Mouse (Mus musculus): ENCODE results near the gene Sco2. TPM values are rescaled to one million over a fixed set of nuclear protein-coding genes. Genes with fewer than 3 reads are reported as not detected.

Sco2 gene
- polyA plus RNA-seq, 1 experiment from 2014 or later: 7.4 TPM

DNA sequence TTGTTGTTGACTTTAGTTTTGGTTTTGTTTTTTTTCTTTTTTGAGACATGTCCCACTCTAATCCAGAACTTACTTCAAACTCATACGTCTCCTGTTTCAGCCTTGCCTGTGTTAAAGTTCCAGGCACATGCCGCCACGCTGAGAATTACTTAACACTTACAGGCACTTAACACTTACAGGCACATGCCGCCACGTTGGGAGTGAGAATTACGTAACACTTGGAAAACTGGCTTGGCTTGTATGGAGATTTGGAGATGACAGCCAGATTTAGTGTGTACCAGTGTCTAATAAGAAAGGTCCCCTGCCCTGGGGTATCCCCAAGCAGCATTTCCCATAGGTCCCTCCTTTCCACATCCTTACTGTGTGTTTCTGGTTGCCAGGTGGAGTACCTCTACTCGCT is 10.6 kb downstream of the Sco2 start:
- Histone ChIP-seq H3K4me2 (no peak overlapping the region), H3K4me3 (ENCODE audit: low read depth, low read length) (no peak overlapping the region), H3K36me3 (ENCODE audit: control insufficient read depth, insufficient read depth, low read length) (peaks cover 48% of the 10 kb centered on the region), H3K27me3 (ENCODE audit: control insufficient read depth, insufficient read depth, low read length) (no peaks in the 10 kb centered on the region), H3K4me1 (ENCODE audit: control insufficient read depth, insufficient read depth, low read length) (peaks cover 5% of the 10 kb centered on the region), H3K9me3 (replicated peaks; ENCODE audit: control insufficient read depth, low read length) (no peaks in the 10 kb centered on the region), H3K9ac (ENCODE audit: low read depth, low read length) (no peak overlapping the region), H3K27ac (ENCODE audit: low read depth, low read length) (no peak overlapping the region)
- no peak for ATAC-seq (replicated peaks; ENCODE audit: insufficient number of reproducible peaks, low FRiP score, low TSS enrichment)
- 94% methylated on average over 7 of the region's 7 CpGs for WGBS (ENCODE audit: insufficient replicate concordance)

DNA sequence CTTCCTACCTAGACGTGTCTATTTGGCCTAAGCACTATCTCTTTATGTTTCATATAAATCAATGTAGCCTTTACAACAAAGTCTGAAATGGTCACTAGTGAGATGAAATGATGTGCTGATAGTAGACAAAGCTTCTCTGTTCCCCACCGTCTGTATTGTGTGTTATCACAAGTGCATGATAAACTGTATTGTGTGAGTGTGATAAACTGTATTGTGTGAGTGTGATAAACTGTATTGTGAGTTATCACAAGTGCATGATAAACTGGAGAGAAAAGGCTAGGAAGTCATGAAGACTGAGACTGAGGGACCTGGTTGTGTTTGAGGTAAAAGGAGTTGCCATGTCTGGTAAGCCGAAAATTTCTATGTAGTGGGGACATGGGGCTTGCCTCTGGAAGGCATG is 14.9 kb downstream of the Sco2 start:
- H3K9ac ChIP-seq (ENCODE audit: low read depth, low read length): no peak overlapping the region
- no peak overlapping the region for H3K4me2 ChIP-seq
- no peak overlapping the region for H3K27ac ChIP-seq (ENCODE audit: low read depth, low read length)
- peaks cover 20% of the 10 kb centered on the region for H3K36me3 ChIP-seq (ENCODE audit: control insufficient read depth, insufficient read depth, low read length)
- ATAC-seq (replicated peaks; ENCODE audit: insufficient number of reproducible peaks, low FRiP score, low TSS enrichment): no peak
- 58% methylated on average over 3 of the region's 3 CpGs for WGBS (ENCODE audit: insufficient replicate concordance)
- H3K27me3 ChIP-seq (ENCODE audit: control insufficient read depth, insufficient read depth, low read length): no peaks in the 10 kb centered on the region
- no peak overlapping the region for H3K4me3 ChIP-seq (ENCODE audit: low read depth, low read length)
- H3K4me1 ChIP-seq (ENCODE audit: control insufficient read depth, insufficient read depth, low read length): peaks cover 19% of the 10 kb centered on the region
- H3K9me3 ChIP-seq (replicated peaks; ENCODE audit: control insufficient read depth, low read length): no peaks in the 10 kb centered on the region

DNA sequence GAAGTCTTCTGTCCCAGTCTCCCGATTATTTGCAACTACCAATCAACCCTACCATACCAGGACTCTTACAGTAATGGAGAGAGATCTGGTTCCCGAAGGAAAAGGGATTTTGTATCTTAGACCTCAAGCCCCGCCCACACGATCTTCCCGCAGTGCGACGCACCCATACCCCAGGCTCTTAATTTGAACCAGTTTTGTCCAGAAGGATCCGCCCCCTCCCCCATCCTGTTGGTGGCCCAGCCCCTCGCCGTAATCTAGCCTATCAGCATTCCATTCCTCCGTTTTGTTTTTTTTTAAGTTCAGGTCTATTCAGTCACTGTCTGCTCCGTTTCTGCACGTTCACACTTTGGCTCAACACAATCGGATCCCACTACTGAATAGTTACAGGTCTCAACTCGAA is 17.3 kb downstream of the Sco2 start:
- Histone ChIP-seq H3K9me3 (replicated peaks; ENCODE audit: control insufficient read depth, low read length) (no peaks in the 10 kb centered on the region), H3K4me3 (ENCODE audit: low read depth, low read length) (peak overlapping the region; percentile 85), H3K36me3 (ENCODE audit: control insufficient read depth, insufficient read depth, low read length) (peaks cover 26% of the 10 kb centered on the region), H3K4me2 (peak overlapping the region; percentile 88), H3K4me1 (ENCODE audit: control insufficient read depth, insufficient read depth, low read length) (peaks cover 19% of the 10 kb centered on the region), H3K27ac (ENCODE audit: low read depth, low read length) (peak overlapping the region; percentile 90), H3K9ac (ENCODE audit: low read depth, low read length) (peak overlapping the region; percentile 92), H3K27me3 (ENCODE audit: control insufficient read depth, insufficient read depth, low read length) (no peaks in the 10 kb centered on the region)
- under 1% methylated on average over 15 of the region's 15 CpGs for WGBS (ENCODE audit: insufficient replicate concordance)
- peak; percentile 71 for ATAC-seq (replicated peaks; ENCODE audit: insufficient number of reproducible peaks, low FRiP score, low TSS enrichment)

DNA sequence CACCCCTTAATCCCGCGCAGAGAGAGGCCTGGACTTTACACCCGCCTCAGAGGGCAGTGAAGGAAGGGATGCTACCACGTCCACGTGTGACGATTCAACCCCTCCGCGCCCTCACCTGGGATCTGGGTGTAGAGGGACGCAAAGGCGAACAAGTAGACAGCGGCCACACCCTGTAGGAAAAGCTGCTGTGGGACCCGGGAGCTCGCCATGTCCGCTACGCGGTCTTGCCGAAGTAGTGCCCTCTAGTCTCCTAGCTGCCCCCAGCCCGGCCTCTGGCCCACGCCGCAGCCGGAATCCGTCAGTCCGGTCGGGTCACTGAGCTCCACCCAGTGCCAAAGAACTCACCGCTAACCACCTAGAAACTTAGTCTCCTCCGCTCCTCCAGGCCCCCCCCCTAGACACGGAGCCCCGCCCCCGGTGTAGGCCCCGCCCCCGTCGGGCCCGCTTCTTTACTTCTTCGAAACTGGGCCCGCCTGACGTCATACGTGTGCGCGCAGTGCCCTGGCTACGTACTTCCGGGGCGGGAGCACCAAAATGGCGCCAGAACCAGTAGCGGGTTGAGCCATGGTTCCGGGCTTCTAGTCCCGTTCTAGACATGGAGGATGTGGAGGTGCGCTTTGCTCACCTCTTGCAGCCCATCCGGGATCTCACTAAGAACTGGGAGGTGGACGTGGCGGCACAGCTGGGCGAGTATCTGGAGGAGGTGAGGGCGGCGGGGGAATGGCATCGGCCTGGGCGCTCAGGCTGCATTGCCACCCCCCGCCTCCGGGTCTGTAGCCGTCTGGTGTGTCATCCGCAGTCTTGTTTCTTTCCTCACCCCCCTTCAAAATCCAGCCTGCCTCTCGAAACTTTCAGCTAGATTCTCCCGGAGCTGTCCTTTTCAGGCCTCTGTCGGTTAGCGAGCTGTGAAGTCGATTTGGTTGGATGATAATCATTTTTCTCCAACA is 18.1 kb downstream of the Sco2 start, which contains the start of the genes Lmf2 and Ncaph2:
Gene Lmf2, minus strand, starts transcription at position 419 of the 947 bp plus-strand sequence.
Gene Ncaph2, plus strand, starts transcription at position 479 of the 947 bp plus-strand sequence.
- WGBS (ENCODE audit: insufficient replicate concordance): under 1% methylated on average over 58 of the region's 64 CpGs
- H3K4me1 ChIP-seq (ENCODE audit: control insufficient read depth, insufficient read depth, low read length): peaks cover 19% of the 10 kb centered on the region
- H3K4me3 ChIP-seq (ENCODE audit: low read depth, low read length): peak within 1 kb of the TSS; percentile 85
- peak within 1 kb of the TSS; percentile 92 for H3K9ac ChIP-seq (ENCODE audit: low read depth, low read length)
- H3K4me2 ChIP-seq: peak within 1 kb of the TSS; percentile 88
- no peaks in the 10 kb centered on the region for H3K9me3 ChIP-seq (replicated peaks; ENCODE audit: control insufficient read depth, low read length)
- H3K27me3 ChIP-seq (ENCODE audit: control insufficient read depth, insufficient read depth, low read length): no peaks in the 10 kb centered on the region
- H3K36me3 ChIP-seq (ENCODE audit: control insufficient read depth, insufficient read depth, low read length): peaks cover 24% of the 10 kb centered on the region
- H3K27ac ChIP-seq (ENCODE audit: low read depth, low read length): peak within 1 kb of the TSS; percentile 90
- ATAC-seq (replicated peaks; ENCODE audit: insufficient number of reproducible peaks, low FRiP score, low TSS enrichment): peak; percentile 89

DNA sequence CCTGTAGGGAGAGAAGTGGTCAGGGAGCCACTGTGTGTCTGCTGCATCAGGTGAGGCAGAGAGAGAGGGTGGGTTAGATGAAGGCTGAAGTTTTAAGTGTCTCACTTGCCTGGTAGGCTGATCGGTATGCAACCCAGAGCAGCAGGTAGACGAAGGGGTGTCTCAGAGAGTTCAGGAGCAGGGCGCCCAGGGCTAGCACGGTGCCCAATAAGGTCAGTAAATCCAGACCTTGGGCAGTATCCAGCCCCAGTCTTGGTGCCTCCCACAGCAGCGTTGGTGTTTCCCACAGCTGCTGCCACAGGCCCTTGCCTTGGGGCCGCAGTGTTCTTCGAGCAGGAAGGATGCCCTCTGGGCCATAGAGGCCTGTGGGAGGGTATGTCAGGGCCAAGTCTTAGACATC is 19.2 kb downstream of the Sco2 start:
- no peak overlapping the region for H3K27ac ChIP-seq (ENCODE audit: low read depth, low read length)
- peak overlapping the region; percentile 85 for H3K4me3 ChIP-seq (ENCODE audit: low read depth, low read length)
- peak overlapping the region; percentile 92 for H3K9ac ChIP-seq (ENCODE audit: low read depth, low read length)
- H3K9me3 ChIP-seq (replicated peaks; ENCODE audit: control insufficient read depth, low read length): no peaks in the 10 kb centered on the region
- no peak for ATAC-seq (replicated peaks; ENCODE audit: insufficient number of reproducible peaks, low FRiP score, low TSS enrichment)
- H3K4me1 ChIP-seq (ENCODE audit: control insufficient read depth, insufficient read depth, low read length): peaks cover 19% of the 10 kb centered on the region
- H3K4me2 ChIP-seq: peak overlapping the region; percentile 88
- peaks cover 21% of the 10 kb centered on the region for H3K36me3 ChIP-seq (ENCODE audit: control insufficient read depth, insufficient read depth, low read length)
- WGBS (ENCODE audit: insufficient replicate concordance): 86% methylated on average over 7 of the region's 7 CpGs
- no peaks in the 10 kb centered on the region for H3K27me3 ChIP-seq (ENCODE audit: control insufficient read depth, insufficient read depth, low read length)

DNA sequence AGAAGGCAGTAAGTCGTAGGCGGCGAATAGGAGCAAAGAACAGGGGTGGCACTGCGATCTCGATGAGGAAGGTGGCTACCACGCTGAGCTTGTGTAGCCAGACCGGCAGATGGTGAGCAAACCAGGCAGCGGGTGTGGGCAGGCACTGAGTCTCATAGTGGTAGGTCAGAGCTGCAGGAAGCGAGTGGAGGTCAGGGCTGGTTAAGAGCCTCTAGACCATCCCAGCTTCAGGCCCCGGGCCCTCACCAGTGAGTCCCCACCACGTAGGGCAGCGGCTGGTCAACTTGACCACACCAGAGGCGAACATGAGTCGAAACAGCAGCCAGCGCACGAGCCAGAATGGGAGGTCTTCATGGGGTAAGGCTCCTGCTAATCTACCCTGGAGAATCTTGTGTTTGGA is 19.8 kb downstream of the Sco2 start:
- peak overlapping the region; percentile 88; the same call in 1 of the 2 replicates for H3K4me2 ChIP-seq
- 92% methylated on average over 16 of the region's 16 CpGs for WGBS (ENCODE audit: insufficient replicate concordance)
- no peaks in the 10 kb centered on the region for H3K27me3 ChIP-seq (ENCODE audit: control insufficient read depth, insufficient read depth, low read length)
- H3K4me3 ChIP-seq (ENCODE audit: low read depth, low read length): no peak overlapping the region
- no peak for ATAC-seq (replicated peaks; ENCODE audit: insufficient number of reproducible peaks, low FRiP score, low TSS enrichment)
- H3K36me3 ChIP-seq (ENCODE audit: control insufficient read depth, insufficient read depth, low read length): peaks cover 21% of the 10 kb centered on the region
- peak overlapping the region; percentile 92; the same call in 1 of the 2 replicates for H3K9ac ChIP-seq (ENCODE audit: low read depth, low read length)
- H3K4me1 ChIP-seq (ENCODE audit: control insufficient read depth, insufficient read depth, low read length): peaks cover 18% of the 10 kb centered on the region
- no peaks in the 10 kb centered on the region for H3K9me3 ChIP-seq (replicated peaks; ENCODE audit: control insufficient read depth, low read length)
- no peak overlapping the region for H3K27ac ChIP-seq (ENCODE audit: low read depth, low read length)

DNA sequence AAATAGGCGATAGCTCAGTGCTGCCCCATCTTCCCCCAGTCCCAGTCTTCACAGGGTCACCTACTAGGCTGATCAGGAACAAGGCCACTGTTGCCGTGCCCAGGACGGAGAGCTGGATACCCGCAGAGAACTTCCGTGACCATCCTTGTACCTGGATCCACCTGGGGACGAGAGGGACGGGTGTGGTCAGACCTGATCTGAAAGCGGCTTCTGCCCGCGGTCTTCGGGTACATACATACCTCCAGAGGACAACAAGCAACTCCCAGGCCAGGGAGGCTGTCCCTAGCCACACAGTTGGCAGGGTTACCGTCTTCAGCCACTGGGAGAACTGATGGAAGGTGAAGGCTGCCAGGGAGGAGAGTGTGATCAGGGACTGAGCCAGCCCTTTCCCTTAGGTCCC is 20.9 kb downstream of the Sco2 start:
- Histone ChIP-seq H3K9ac (ENCODE audit: low read depth, low read length) (no peak overlapping the region), H3K4me3 (ENCODE audit: low read depth, low read length) (no peak overlapping the region), H3K27me3 (ENCODE audit: control insufficient read depth, insufficient read depth, low read length) (no peaks in the 10 kb centered on the region), H3K9me3 (replicated peaks; ENCODE audit: control insufficient read depth, low read length) (no peaks in the 10 kb centered on the region), H3K4me1 (ENCODE audit: control insufficient read depth, insufficient read depth, low read length) (peaks cover 14% of the 10 kb centered on the region), H3K4me2 (no peak overlapping the region), H3K27ac (ENCODE audit: low read depth, low read length) (no peak overlapping the region), H3K36me3 (ENCODE audit: control insufficient read depth, insufficient read depth, low read length) (peaks cover 21% of the 10 kb centered on the region)
- no peak for ATAC-seq (replicated peaks; ENCODE audit: insufficient number of reproducible peaks, low FRiP score, low TSS enrichment)
- 93% methylated on average over 12 of the region's 12 CpGs for WGBS (ENCODE audit: insufficient replicate concordance)

DNA sequence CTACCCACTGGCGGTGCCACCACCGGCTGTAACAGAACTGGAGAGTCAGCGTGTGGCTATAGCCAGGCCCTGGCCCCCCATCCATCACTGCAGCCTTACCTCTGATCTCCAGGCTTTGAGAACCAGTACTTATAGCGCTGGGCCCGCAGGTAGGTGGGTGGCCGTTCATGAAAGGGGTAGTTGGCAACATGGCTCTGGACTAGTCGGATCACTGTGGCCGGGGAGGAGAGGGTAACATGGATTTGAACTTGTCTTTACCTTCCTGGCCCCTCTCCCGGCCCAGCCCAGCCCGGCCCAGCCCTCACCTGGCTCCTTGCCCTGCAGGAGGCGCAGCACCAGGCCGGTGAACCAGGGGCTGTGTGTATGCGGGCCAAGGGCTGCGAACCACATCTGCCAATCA is 21.6 kb downstream of the Sco2 start:
- H3K4me2 ChIP-seq: no peak overlapping the region
- H3K9me3 ChIP-seq (replicated peaks; ENCODE audit: control insufficient read depth, low read length): no peaks in the 10 kb centered on the region
- no peak overlapping the region for H3K9ac ChIP-seq (ENCODE audit: low read depth, low read length)
- peaks cover 10% of the 10 kb centered on the region for H3K4me1 ChIP-seq (ENCODE audit: control insufficient read depth, insufficient read depth, low read length)
- H3K4me3 ChIP-seq (ENCODE audit: low read depth, low read length): no peak overlapping the region
- no peak for ATAC-seq (replicated peaks; ENCODE audit: insufficient number of reproducible peaks, low FRiP score, low TSS enrichment)
- H3K36me3 ChIP-seq (ENCODE audit: control insufficient read depth, insufficient read depth, low read length): peaks cover 21% of the 10 kb centered on the region
- WGBS (ENCODE audit: insufficient replicate concordance): 93% methylated on average over 14 of the region's 14 CpGs
- H3K27ac ChIP-seq (ENCODE audit: low read depth, low read length): no peak overlapping the region
- H3K27me3 ChIP-seq (ENCODE audit: control insufficient read depth, insufficient read depth, low read length): no peaks in the 10 kb centered on the region
